Mouse (Mus musculus) embryonic facial prominence, embryonic 11.5 days (tissue): ENCODE results near the gene Celf5. TPM values are rescaled to one million over a fixed set of nuclear protein-coding genes. Genes with fewer than 3 reads are reported as not detected.

Experiments used
- ATAC-seq: fragments of 200-750 bp; cut with Nextera tagmentation; replicated peaks from 2 replicates; pipeline ENCODE4 v1.8.0; 2017; ENCODE audit warnings: low read depth; ENCODE audit not compliant: insufficient number of reproducible peaks, low FRiP score, low TSS enrichment
- DNase-seq: peaks from one replicate; pipeline ENCODE4 v3.0.0-alpha.2; 2015; ENCODE audit warnings: low spot score
- H3K27ac ChIP-seq: fragments of 300-500 bp; sonication (generic); replicated peaks from 2 replicates; pipeline ENCODE4 v1.5.1; 2014; ENCODE audit warnings: mild to moderate bottlenecking, low read depth, low read length, control low read depth
- H3K27me3 ChIP-seq: fragments of 300-500 bp; sonication (generic); 2 replicates; pipeline ENCODE4 v1.6.1; 2014; ENCODE audit warnings: mild to moderate bottlenecking, low read length, moderate library complexity, mixed read lengths; ENCODE audit not compliant: control insufficient read depth, insufficient read depth
- H3K36me3 ChIP-seq: fragments of 300-500 bp; sonication (generic); replicated peaks from 2 replicates; pipeline ENCODE4 v1.6.1; 2014; ENCODE audit warnings: low read depth, mild to moderate bottlenecking, low read length, moderate library complexity, mixed read lengths; ENCODE audit not compliant: control insufficient read depth, insufficient read depth
- H3K4me1 ChIP-seq: fragments of 300-500 bp; sonication (generic); 2 replicates; pipeline ENCODE4 v1.6.1; 2014; ENCODE audit warnings: low read length, mixed read lengths; ENCODE audit not compliant: control insufficient read depth, insufficient read depth
- H3K4me2 ChIP-seq: fragments of 300-500 bp; sonication (generic); 2 replicates; pipeline ENCODE4 v1.6.1; 2014; ENCODE audit warnings: low read depth, mild to moderate bottlenecking, control low read depth, low read length, moderate library complexity
- H3K4me3 ChIP-seq: fragments of 300-500 bp; sonication (generic); 2 replicates; pipeline ENCODE4 v1.5.1; 2014; ENCODE audit warnings: low read depth, low read length, control low read depth
- H3K9ac ChIP-seq: fragments of 300-500 bp; sonication (generic); replicated peaks from 2 replicates; pipeline ENCODE4 v1.6.1; 2014; ENCODE audit warnings: mild to moderate bottlenecking, control low read depth, low read length
- H3K9me3 ChIP-seq: fragments of 300-500 bp; sonication (generic); replicated peaks from 2 replicates; pipeline ENCODE4 v1.6.1; 2016; ENCODE audit warnings: mild to moderate bottlenecking, low read length, inconsistent platforms, mixed read lengths; ENCODE audit not compliant: control insufficient read depth
- WGBS: fragments of 180-500 bp; shearing (Covaris S2); extraction: QIAGEN DNeasy Blood & Tissue Kit; methylation state at CpG from one replicate; pipeline ENCODE4 v1.1.7; 2014; 5-methylcytosine and 5-hydroxymethylcytosine counted together
- polyA plus RNA-seq: library from polyadenylated mRNA; unstranded; fragments of >200 nt; fragmentation: Nextera tagmentation; extraction: Ambion mirVana; gene quantifications from 2 replicates; pipeline ENCODE4 v1.2.1, GENCODE M21; 2014

Gene Celf5
- polyA plus RNA-seq, 1 experiment from 2014 or later, result 2.5 TPM

DNA sequence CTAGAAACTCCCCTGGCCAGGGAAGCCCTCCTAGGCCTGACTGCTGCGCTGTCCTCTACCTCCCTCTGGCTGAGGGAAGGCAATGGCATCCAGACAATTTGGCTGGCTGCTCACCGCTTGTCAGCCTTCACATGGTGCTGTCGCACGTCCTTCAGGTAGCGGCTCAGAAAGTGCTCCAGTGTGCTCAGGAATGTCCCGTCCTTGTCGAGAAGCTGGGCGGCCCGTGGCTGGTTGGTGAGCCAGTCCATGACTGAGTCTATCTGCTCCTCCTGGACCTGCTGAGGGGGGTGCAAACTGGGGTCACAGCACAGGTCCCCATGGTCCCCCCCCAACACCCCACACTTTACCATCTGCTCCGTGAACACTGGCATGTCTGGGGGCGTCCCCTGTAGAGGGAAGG is 5.6 kb upstream of the Celf5 start:
- DNase-seq (no peak), ATAC-seq (no peak)
- Histone ChIP-seq H3K4me2 (no peak overlapping the region), H3K9ac (no peak overlapping the region), H3K27me3 (no peaks in the 10 kb centered on the region), H3K27ac (no peak overlapping the region), H3K4me3 (no peak overlapping the region), H3K9me3 (no peaks in the 10 kb centered on the region), H3K36me3 (peaks cover 12% of the 10 kb centered on the region), H3K4me1 (no peaks in the 10 kb centered on the region)
- WGBS, result 87% methylated on average over 11 of the region's 11 CpGs

- H3K9ac ChIP-seq, result no peak overlapping the region
- H3K36me3 ChIP-seq, result peaks cover 6% of the 10 kb centered on the region
- no peak overlapping the region for H3K4me2 ChIP-seq
- WGBS, result 88% methylated on average over 10 of the region's 10 CpGs
- H3K27me3 ChIP-seq, result peaks cover 11% of the 10 kb centered on the region
- no peak for DNase-seq
- no peaks in the 10 kb centered on the region for H3K9me3 ChIP-seq
- ATAC-seq, result no peak
- H3K27ac ChIP-seq, result no peak overlapping the region
- no peak overlapping the region for H3K4me3 ChIP-seq
- no peaks in the 10 kb centered on the region for H3K4me1 ChIP-seq
These were observed 4.0 kb upstream of the Celf5 start for GRCm38 (mm10) chr10:81486496-81486895.

DNA sequence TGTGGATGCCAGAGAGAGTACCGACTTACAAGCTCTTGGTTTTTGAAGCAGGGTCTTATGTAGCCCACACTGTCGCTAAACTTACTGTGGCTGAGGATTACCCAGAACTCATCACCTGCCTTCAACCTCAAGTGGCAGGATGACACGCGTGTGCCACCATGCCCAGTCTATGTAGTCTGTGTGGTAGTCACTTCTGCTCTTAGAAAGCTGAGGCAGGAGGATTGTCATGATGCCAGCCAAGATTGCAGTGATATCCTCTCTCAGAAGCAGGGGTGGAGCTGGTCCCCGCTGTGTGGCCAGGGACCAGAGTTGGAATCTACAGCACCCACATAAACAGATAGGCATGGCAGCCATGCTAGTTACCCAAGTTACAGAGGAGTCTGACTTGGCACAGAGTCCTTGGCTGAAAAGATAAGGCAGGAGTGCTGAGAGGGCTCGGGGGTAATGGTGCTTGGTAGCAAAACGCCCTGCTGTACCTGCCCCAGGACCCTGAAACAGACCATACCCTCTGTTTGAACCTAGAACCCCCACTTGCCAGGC is 3.0 kb upstream of the Celf5 start:
- WGBS, result 79% methylated on average over 7 of the region's 7 CpGs
- no peaks in the 10 kb centered on the region for H3K9me3 ChIP-seq
- no peaks in the 10 kb centered on the region; the same call in none of the 2 replicates for H3K36me3 ChIP-seq
- no peak overlapping the region for H3K4me2 ChIP-seq
- H3K9ac ChIP-seq, result no peak overlapping the region
- no peak for DNase-seq
- H3K4me3 ChIP-seq, result no peak overlapping the region
- no peak for ATAC-seq
- H3K27ac ChIP-seq, result no peak overlapping the region
- H3K4me1 ChIP-seq, result no peaks in the 10 kb centered on the region
- H3K27me3 ChIP-seq, result peaks cover 17% of the 10 kb centered on the region

DNA sequence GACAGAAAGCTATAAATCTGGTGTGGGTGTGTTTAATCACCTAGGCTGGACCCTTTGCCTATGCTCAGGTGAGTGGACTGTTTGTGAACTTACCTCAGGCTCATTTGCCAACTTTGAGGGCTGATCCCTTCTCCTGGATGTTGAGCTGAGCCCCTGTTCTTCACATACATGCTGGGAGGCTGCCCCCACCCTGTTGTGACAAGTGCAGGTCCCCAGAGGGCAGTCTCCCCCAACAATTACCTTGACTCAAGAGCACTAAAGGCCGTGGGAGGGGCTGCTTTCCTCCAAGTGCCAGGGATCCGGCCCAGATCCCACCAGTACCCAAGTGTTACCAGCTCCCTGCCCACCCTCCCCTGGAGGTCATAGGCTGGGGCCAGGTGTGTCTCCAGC is 2.5 kb upstream of the Celf5 start:
- H3K4me1 ChIP-seq, result no peaks in the 10 kb centered on the region
- DNase-seq (no peak), ATAC-seq (no peak)
- peaks cover 17% of the 10 kb centered on the region for H3K27me3 ChIP-seq
- H3K9me3 ChIP-seq, result no peaks in the 10 kb centered on the region
- no peak overlapping the region for H3K4me3 ChIP-seq
- H3K36me3 ChIP-seq, result no peaks in the 10 kb centered on the region; the same call in none of the 2 replicates
- 30% methylated on average over 2 of the region's 2 CpGs for WGBS
- H3K27ac ChIP-seq, result no peak overlapping the region
- H3K4me2 ChIP-seq, result no peak overlapping the region
- H3K9ac ChIP-seq, result no peak overlapping the region

DNA sequence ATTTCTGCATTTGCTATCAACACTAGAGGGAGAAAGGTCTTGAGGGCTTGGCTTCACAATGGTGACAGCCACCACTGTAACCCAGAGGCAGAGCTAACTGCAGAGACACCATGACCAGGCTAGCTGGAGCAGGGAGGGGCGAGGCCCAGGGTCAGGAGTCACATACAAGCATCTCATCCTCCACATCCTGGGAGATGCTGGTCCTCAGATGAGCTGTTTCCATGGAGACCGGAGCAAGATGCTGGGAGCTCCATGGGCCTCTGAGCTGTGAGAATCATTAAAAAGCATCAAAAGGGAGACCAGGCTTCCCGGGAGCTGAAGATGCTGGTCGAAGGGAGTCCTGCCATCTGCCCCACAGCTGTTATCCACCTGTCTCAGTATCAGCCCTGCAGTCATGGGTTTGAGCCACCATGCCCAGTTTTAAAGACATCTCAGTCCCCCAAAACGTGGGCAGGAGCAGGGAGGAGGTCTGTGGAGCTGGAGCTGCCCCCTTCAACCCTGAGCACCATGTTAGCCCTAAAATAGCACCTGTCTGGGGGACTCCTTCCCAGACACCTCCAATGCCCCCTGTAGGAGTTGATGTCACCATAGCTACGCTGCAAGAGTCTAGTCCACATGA is 2.0 kb upstream of the Celf5 start:
- ATAC-seq (no peak), DNase-seq (no peak)
- Histone ChIP-seq H3K36me3 (no peaks in the 10 kb centered on the region; the same call in none of the 2 replicates), H3K4me3 (no peak overlapping the region), H3K4me1 (no peaks in the 10 kb centered on the region), H3K27me3 (peaks cover 17% of the 10 kb centered on the region), H3K27ac (no peak overlapping the region), H3K9me3 (no peaks in the 10 kb centered on the region), H3K4me2 (no peak overlapping the region), H3K9ac (no peak overlapping the region)
- WGBS, result 65% methylated on average over 6 of the region's 6 CpGs

DNA sequence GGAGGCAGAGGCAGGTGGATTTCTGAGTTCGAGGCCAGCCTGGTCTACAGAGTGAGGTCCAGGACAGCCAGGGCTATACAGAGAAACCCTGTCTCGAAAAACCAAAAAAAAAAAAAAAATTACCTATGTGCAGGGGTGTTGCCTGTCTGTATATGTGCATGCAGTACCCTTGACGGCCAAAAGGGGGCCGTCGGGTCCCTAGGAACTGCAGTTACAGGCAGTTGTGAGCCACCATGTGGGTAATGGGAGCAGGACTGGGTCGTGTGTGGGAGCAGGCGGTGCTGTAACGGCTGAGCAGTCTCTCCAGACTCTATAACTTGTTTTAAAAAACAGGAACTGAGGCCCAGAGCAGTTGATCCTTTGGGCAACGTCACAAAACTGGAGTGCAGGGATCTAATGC is 1.5 kb upstream of the Celf5 start:
- WGBS, result 24% methylated on average over 8 of the region's 9 CpGs
- no peak for ATAC-seq

GRCm38 (mm10) chr10:81481605-81482532 is 640 bp downstream of the Celf5 start:
- H3K27ac ChIP-seq, result no peak overlapping the region

More for the DNA sequence above, 1.5 kb upstream of the Celf5 start:
- H3K36me3 ChIP-seq, result no peaks in the 10 kb centered on the region; the same call in none of the 2 replicates
- H3K9me3 ChIP-seq, result no peaks in the 10 kb centered on the region
- no peak overlapping the region for H3K9ac ChIP-seq
- H3K27me3 ChIP-seq, result peaks cover 17% of the 10 kb centered on the region
- H3K27ac ChIP-seq, result no peak overlapping the region
- no peak overlapping the region for H3K4me2 ChIP-seq
- H3K4me1 ChIP-seq, result no peaks in the 10 kb centered on the region
- H3K4me3 ChIP-seq, result no peak overlapping the region
- DNase-seq, result peak; percentile 64

DNA sequence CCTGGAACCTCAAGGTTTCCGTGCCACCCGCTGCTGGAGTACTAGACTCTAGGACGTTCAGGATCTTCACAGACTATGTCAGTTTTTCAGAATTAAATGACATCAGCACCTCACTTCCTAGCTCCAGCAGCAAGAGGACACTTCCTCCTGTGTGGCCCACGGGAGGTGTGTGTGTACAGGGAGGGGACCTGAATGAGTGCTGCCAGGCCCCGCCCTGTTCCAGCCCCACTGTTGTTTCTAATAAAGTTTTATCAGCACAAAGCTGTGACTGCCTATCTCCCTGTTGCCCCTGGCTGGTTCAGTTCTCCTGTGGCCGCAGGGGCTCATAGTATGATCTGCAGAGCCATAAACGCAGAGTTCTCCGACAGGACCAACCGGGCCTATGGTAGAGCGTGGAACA is 8.0 kb downstream of the Celf5 start:
- DNase-seq (no peak), ATAC-seq (no peak)
- Histone ChIP-seq H3K36me3 (no peaks in the 10 kb centered on the region), H3K4me2 (no peak overlapping the region), H3K9ac (no peak overlapping the region), H3K4me3 (no peak overlapping the region), H3K27ac (no peak overlapping the region), H3K4me1 (no peaks in the 10 kb centered on the region; the same call in 1 of the 2 replicates), H3K27me3 (peaks cover 25% of the 10 kb centered on the region), H3K9me3 (no peaks in the 10 kb centered on the region)
- WGBS, result 76% methylated on average over 10 of the region's 10 CpGs

More at GRCm38 (mm10) chr10:81481605-81482532, 640 bp downstream of the Celf5 start:
- Histone ChIP-seq H3K4me3 (peak overlapping the region; percentile 40), H3K4me1 (no peaks in the 10 kb centered on the region), H3K27me3 (peaks cover 17% of the 10 kb centered on the region), H3K4me2 (peak overlapping the region; percentile 72), H3K36me3 (no peaks in the 10 kb centered on the region), H3K9me3 (no peaks in the 10 kb centered on the region), H3K9ac (peak overlapping the region; percentile 59; the same call in 1 of the 2 replicates)
- WGBS, result 6% methylated on average over 34 of the region's 35 CpGs
- ATAC-seq (no peak), DNase-seq (no peak)
